Mouse (Mus musculus) MEL (cell line): ENCODE data around the gene Fyn. TPM values are rescaled to one million over a fixed set of nuclear protein-coding genes. Genes with fewer than 3 reads are reported as not detected.
A peak's percentile ranks its signal among the peaks of the same experiment; 100 is the strongest.

Source experiments
- DNase-seq: peaks from one replicate; pipeline ENCODE4 v3.0.0; 2011; ENCODE audit warnings: low read depth, low spot score
- H3K27ac ChIP-seq: 2 replicates; pipeline ENCODE4 v1.5.1; 2012; ENCODE audit warnings: low read depth, mild to moderate bottlenecking, control low read depth, low read length, moderate library complexity; ENCODE audit not compliant: control insufficient read depth
- H3K27me3 ChIP-seq, 2 experiments: fragments of 150-350 bp in 1 of 2; sonication (generic) in 1 of 2; 2 replicates each; pipeline ENCODE4 v1.6.1; 2012; ENCODE audit warnings: low read length in 2 of 2, mild to moderate bottlenecking in 2 of 2, improper control_type of control experiment in 1 of 2, moderate library complexity in 1 of 2; ENCODE audit not compliant: insufficient read depth in 2 of 2, control insufficient read depth in 1 of 2
- H3K36me3 ChIP-seq, 2 experiments: 2 replicates each; pipeline ENCODE4 v1.6.1; 2012 to 2014; ENCODE audit warnings: low read length in 2 of 2, improper control_type of control experiment in 1 of 2, inconsistent platforms in 1 of 2, mild to moderate bottlenecking in 1 of 2; ENCODE audit not compliant: insufficient read depth in 2 of 2, control insufficient read depth in 1 of 2
- H3K4me1 ChIP-seq, 2 experiments: fragments of 150-350 bp in 1 of 2; sonication (generic) in 1 of 2; 2 replicates each; pipeline ENCODE4 v1.6.1; 2012; ENCODE audit warnings: low read length in 2 of 2, improper control_type of control experiment in 1 of 2, mild to moderate bottlenecking in 1 of 2; ENCODE audit not compliant: insufficient read depth in 2 of 2, control insufficient read depth in 1 of 2
- H3K4me3 ChIP-seq, 2 experiments: fragments of 150-350 bp in 1 of 2; sonication (generic) in 1 of 2; 2 replicates each; pipeline ENCODE4 v1.5.1; 2012; ENCODE audit warnings: low read depth in 2 of 2, low read length in 2 of 2, mild to moderate bottlenecking in 2 of 2, moderate library complexity in 2 of 2, control low read depth in 1 of 2, improper control_type of control experiment in 1 of 2; ENCODE audit not compliant: control insufficient read depth in 1 of 2, insufficient read depth in 1 of 2
- H3K79me2 ChIP-seq: 2 replicates; pipeline ENCODE4 v1.6.1; 2012; ENCODE audit warnings: mild to moderate bottlenecking, low read length, moderate library complexity; ENCODE audit not compliant: control insufficient read depth, poor library complexity, insufficient read depth
- H3K9ac ChIP-seq: 2 replicates; pipeline ENCODE4 v1.6.1; 2012; ENCODE audit warnings: low read depth, mild to moderate bottlenecking, control low read depth, low read length, moderate library complexity; ENCODE audit not compliant: control insufficient read depth, poor library complexity, severe bottlenecking
- H3K9me3 ChIP-seq: fragments of 150-350 bp; sonication (generic); replicated peaks from 2 replicates; pipeline ENCODE4 v1.6.1; 2012; ENCODE audit warnings: mild to moderate bottlenecking, low read length, improper control_type of control experiment, moderate library complexity; ENCODE audit not compliant: insufficient read depth
- BHLHE40 ChIP-seq: IDR thresholded peaks from 2 replicates; pipeline ENCODE4 v1.6.1; 2012; ENCODE audit warnings: low read depth, mild to moderate bottlenecking, inconsistent platforms, low read length, improper control_type of control experiment, borderline replicate concordance
- CTCF ChIP-seq, 3 experiments: IDR thresholded peaks in 2 of 3; conservative IDR thresholded peaks in 1 of 3; 2 replicates each; pipeline ENCODE4 v1.5.1; 2011 to 2012; ENCODE audit warnings: low read length in 3 of 3, low read depth in 2 of 3, mild to moderate bottlenecking in 2 of 3, improper control_type of control experiment in 1 of 3, inconsistent platforms in 1 of 3, mixed read lengths in 1 of 3, moderate library complexity in 1 of 3; ENCODE audit not compliant: control insufficient read depth in 1 of 3, insufficient read depth in 1 of 3, poor library complexity in 1 of 3, severe bottlenecking in 1 of 3
- ELF1 ChIP-seq: IDR thresholded peaks from 2 replicates; pipeline ENCODE4 v1.6.1; 2014; ENCODE audit warnings: low read depth, mild to moderate bottlenecking, inconsistent platforms, low read length, improper control_type of control experiment, moderate library complexity
- GATA1 ChIP-seq: IDR thresholded peaks from 2 replicates; pipeline ENCODE4 v1.6.1; 2011; ENCODE audit warnings: low read depth, low read length, improper control_type of control experiment
- JUND ChIP-seq: IDR thresholded peaks from 2 replicates; pipeline ENCODE4 v1.6.1; 2011; ENCODE audit warnings: low read depth, mild to moderate bottlenecking, improper control_type of control experiment, low read length
- KAT2A ChIP-seq: conservative IDR thresholded peaks from 2 replicates; pipeline ENCODE4 v1.6.1; 2012; ENCODE audit warnings: low read depth, low read length, improper control_type of control experiment, inconsistent platforms
- MAFK ChIP-seq: IDR thresholded peaks from 2 replicates; pipeline ENCODE4 v1.6.1; 2011; ENCODE audit warnings: low read depth, mild to moderate bottlenecking, low read length, improper control_type of control experiment, borderline replicate concordance
- MEF2A ChIP-seq: IDR thresholded peaks from 2 replicates; pipeline ENCODE4 v1.6.1; 2014; ENCODE audit warnings: low read depth, mild to moderate bottlenecking, inconsistent platforms, low read length, improper control_type of control experiment; ENCODE audit not compliant: poor library complexity, insufficient replicate concordance, severe bottlenecking; ENCODE audit errors: extremely low read depth
- MXI1 ChIP-seq: IDR thresholded peaks from 2 replicates; pipeline ENCODE4 v1.6.1; 2011; ENCODE audit warnings: mild to moderate bottlenecking, low read depth, low read length, improper control_type of control experiment
- NELFE ChIP-seq: IDR thresholded peaks from 2 replicates; pipeline ENCODE4 v1.6.1; 2011; ENCODE audit warnings: low read depth, low read length, improper control_type of control experiment
- POLR2A ChIP-seq, 2 experiments: IDR thresholded peaks; 2 replicates each; pipeline ENCODE4 v1.6.1; 2011 to 2012; ENCODE audit warnings: low read length in 2 of 2, mild to moderate bottlenecking in 2 of 2, control low read depth in 1 of 2, improper control_type of control experiment in 1 of 2, low read depth in 1 of 2, moderate library complexity in 1 of 2; ENCODE audit not compliant: control insufficient read depth in 1 of 2, insufficient read depth in 1 of 2, poor library complexity in 1 of 2
- POLR2AphosphoS5 ChIP-seq: IDR thresholded peaks from 2 replicates; pipeline ENCODE4 v1.6.1; 2012; ENCODE audit warnings: low read depth, borderline replicate concordance, mild to moderate bottlenecking, inconsistent platforms, low read length, moderate library complexity, mixed read lengths
- RAD21 ChIP-seq: IDR thresholded peaks from 2 replicates; pipeline ENCODE4 v1.6.1; 2011; ENCODE audit warnings: mild to moderate bottlenecking, low read depth, low read length, improper control_type of control experiment
- RCOR1 ChIP-seq: IDR thresholded peaks from 2 replicates; pipeline ENCODE4 v1.6.1; 2012; ENCODE audit warnings: low read depth, mild to moderate bottlenecking, inconsistent platforms, low read length, improper control_type of control experiment
- SIN3A ChIP-seq: IDR thresholded peaks from 2 replicates; pipeline ENCODE4 v1.6.1; 2012; ENCODE audit warnings: low read length, improper control_type of control experiment, inconsistent platforms
- SMC3 ChIP-seq: IDR thresholded peaks from 2 replicates; pipeline ENCODE4 v1.6.1; 2011; ENCODE audit warnings: low read depth, low read length, improper control_type of control experiment
- TBP ChIP-seq: IDR thresholded peaks from 2 replicates; pipeline ENCODE4 v1.8.0; 2011; ENCODE audit warnings: low read depth, low read length, improper control_type of control experiment
- ZNF384 ChIP-seq: IDR thresholded peaks from 2 replicates; pipeline ENCODE4 v1.6.1; 2012; ENCODE audit warnings: low read depth, mild to moderate bottlenecking, inconsistent platforms, low read length, improper control_type of control experiment
- polyA plus RNA-seq, 2 experiments: library from polyadenylated mRNA; stranded (reverse) in 1 of 2; unstranded in 1 of 2; fragments of >175 nt in 1 of 2; fragments of >200 nt in 1 of 2; gene quantifications; 2 replicates each; pipeline versions ENCODE4 v1.2.1 to v1.2.4; 2012; ENCODE audit warnings: low replicate concordance in 2 of 2, low read depth in 1 of 2; ENCODE audit not compliant: insufficient read length in 2 of 2, insufficient read depth in 1 of 2, missing spikeins in 1 of 2
- total RNA-seq: library from RNA; depleted of rRNA; stranded (reverse); fragments of 300-350 nt; gene quantifications from 2 replicates; pipeline ENCODE4 v1.2.3, GENCODE M21; 2012

Gene Fyn
- total and polyA plus RNA-seq, 3 experiments: 0.03 TPM; not detected in 2

- Histone ChIP-seq H3K4me3 (no peak overlapping the region), H3K9ac (no peak overlapping the region), H3K79me2 (no peaks in the 10 kb centered on the region), H3K9me3 (no peaks in the 10 kb centered on the region), H3K27me3 (no peaks in the 10 kb centered on the region), H3K36me3 (no peaks in the 10 kb centered on the region), H3K27ac (no peak overlapping the region), H3K4me1 (no peaks in the 10 kb centered on the region)
- no peak for DNase-seq
- TF ChIP-seq ELF1 (no peak), MXI1 (no peak)
Observed at GRCm38 (mm10) chr10:39438905-39439304, 70.2 kb downstream of the Fyn start.

GRCm38 (mm10) chr10:39440506-39440905 lies 71.9 kb downstream of the Fyn start:
- no peak for DNase-seq
- Histone ChIP-seq H3K27me3 (no peaks in the 10 kb centered on the region), H3K79me2 (no peaks in the 10 kb centered on the region), H3K36me3 (no peaks in the 10 kb centered on the region), H3K27ac (no peak overlapping the region), H3K9me3 (no peaks in the 10 kb centered on the region), H3K4me1 (no peaks in the 10 kb centered on the region), H3K9ac (no peak overlapping the region), H3K4me3 (no peak overlapping the region)
- TF ChIP-seq KAT2A (no peak), ELF1 (no peak), MEF2A (no peak), BHLHE40 (no peak), POLR2AphosphoS5 (no peak), ZNF384 (no peak), POLR2A (IDR thresholded peaks at IDR 0.05; ENCODE audit: control insufficient read depth in 1 of 2, insufficient read depth in 1 of 2, low read depth in 1 of 2, low read length in 2 of 2, poor library complexity in 1 of 2) (no peak), JUND (no peak), NELFE (no peak), SMC3 (no peak), GATA1 (no peak), TBP (no peak), SIN3A (no peak)

GRCm38 (mm10) chr10:39441636-39442035 lies 73.0 kb downstream of the Fyn start:
- Histone ChIP-seq H3K9me3 (no peaks in the 10 kb centered on the region), H3K4me3 (no peak overlapping the region), H3K36me3 (no peaks in the 10 kb centered on the region), H3K9ac (no peak overlapping the region), H3K27ac (no peak overlapping the region), H3K27me3 (no peaks in the 10 kb centered on the region), H3K4me1 (no peaks in the 10 kb centered on the region), H3K79me2 (no peaks in the 10 kb centered on the region)
- no peak for DNase-seq
- TF ChIP-seq RCOR1 (no peak), MAFK (no peak), CTCF (IDR thresholded peaks at IDR 0.05 in 2 of 3, conservative IDR thresholded peaks at IDR 0.05 in 1 of 3; ENCODE audit: control insufficient read depth in 1 of 3, insufficient read depth in 1 of 3, low read depth in 2 of 3, low read length in 3 of 3, poor library complexity in 1 of 3, severe bottlenecking in 1 of 3) (peak in 1 of 3 experiments; percentile 37; a peak in 2 of 6 replicates), SMC3 (peak; percentile 33), RAD21 (peak; percentile 26)
